Mouse (Mus musculus) spleen, embryonic (tissue): ENCODE results near the gene Ssb.

Experiments used
- CTCF ChIA-PET: fragments of 350-600 bp; sonication (Branson Sonifier 250); formaldehyde crosslinking; loops from one replicate; lab custom pipeline; 2022; lab: Charles Lee

The Ssb gene

GRCm38 (mm10) chr2:69861485-69862091, at the start of gene Ssb:
Ssb (plus strand) TSS chr2:69861562.
- CTCF ChIA-PET: interaction anchor here (0.6 kb wide), 1 partner anchor 175 kb away, joined by 5 read pairs; no protein-coding TSS in a partner anchor

GRCm38 (mm10) chr2:69816575-69816974, 44.8 kb upstream of the Ssb start:
- CTCF ChIA-PET: no interaction called here

GRCm38 (mm10) chr2:69818350-69819085, 42.8 kb upstream of the Ssb start:
- CTCF ChIA-PET: no interaction called here

- CTCF ChIA-PET: interaction anchor here (0.5 kb wide), 1 partner anchor 308 kb away, joined by 3 read pairs; no protein-coding TSS in a partner anchor
Observed at GRCm38 (mm10) chr2:69820201-69820600, 41.2 kb upstream of the Ssb start.

- CTCF ChIA-PET: no interaction called here
Observed at GRCm38 (mm10) chr2:69821711-69822110, 39.7 kb upstream of the Ssb start, which contains the start of gene Klhl23. Klhl23 (plus strand) TSS chr2:69821944.

- CTCF ChIA-PET: no interaction called here
Observed at GRCm38 (mm10) chr2:69822361-69823128, 38.8 kb upstream of the Ssb start.

GRCm38 (mm10) chr2:69823129-69823677, 38.2 kb upstream of the Ssb start:
- CTCF ChIA-PET: no interaction called here

GRCm38 (mm10) chr2:69825898-69826297, 35.5 kb upstream of the Ssb start:
- CTCF ChIA-PET: interaction anchor here (0.7 kb wide), 1 partner anchor 21 kb away, joined by 3 read pairs; no protein-coding TSS in a partner anchor

- CTCF ChIA-PET: interaction anchor here (0.7 kb wide), 1 partner anchor 21 kb away, joined by 3 read pairs; no protein-coding TSS in a partner anchor
Observed at GRCm38 (mm10) chr2:69826380-69826779, 35.0 kb upstream of the Ssb start.

- CTCF ChIA-PET: no interaction called here
Observed at GRCm38 (mm10) chr2:69828031-69828430, 33.3 kb upstream of the Ssb start.

- CTCF ChIA-PET: no interaction called here
Observed at GRCm38 (mm10) chr2:69829680-69830079, 31.7 kb upstream of the Ssb start.

- CTCF ChIA-PET: no interaction called here
Observed at GRCm38 (mm10) chr2:69830116-69830515, 31.2 kb upstream of the Ssb start.

GRCm38 (mm10) chr2:69837244-69837967, 24.0 kb upstream of the Ssb start:
- CTCF ChIA-PET: no interaction called here

GRCm38 (mm10) chr2:69837996-69838395, 23.4 kb upstream of the Ssb start:
- CTCF ChIA-PET: no interaction called here

- CTCF ChIA-PET: no interaction called here
Observed at GRCm38 (mm10) chr2:69838707-69839106, 22.7 kb upstream of the Ssb start.

- CTCF ChIA-PET: no interaction called here
Observed at GRCm38 (mm10) chr2:69840261-69840660, 21.1 kb upstream of the Ssb start.

- CTCF ChIA-PET: no interaction called here
Observed at GRCm38 (mm10) chr2:69849215-69849614, 12.1 kb upstream of the Ssb start.

GRCm38 (mm10) chr2:69851427-69852058, 9.8 kb upstream of the Ssb start:
- CTCF ChIA-PET: no interaction called here

- CTCF ChIA-PET: no interaction called here
Observed at GRCm38 (mm10) chr2:69856392-69856791, 5.0 kb upstream of the Ssb start.

- CTCF ChIA-PET: no interaction called here
Observed at GRCm38 (mm10) chr2:69857882-69858281, 3.5 kb upstream of the Ssb start.
